Mouse (Mus musculus) stomach, embryonic 14.5 days (tissue): ENCODE measurements around the gene Kmt2d. TPM values are rescaled to one million over a fixed set of nuclear protein-coding genes. Genes with fewer than 3 reads are reported as not detected.

Source experiments
- ATAC-seq: fragments of 200-750 bp; cut with Nextera tagmentation; 2 replicates; pipeline ENCODE4 v1.8.0; 2017; ENCODE audit warnings: low read depth, moderate TSS enrichment; ENCODE audit not compliant: insufficient number of reproducible peaks, insufficient read depth, low FRiP score
- H3K27ac ChIP-seq: fragments of 300-500 bp; sonication (generic); 2 replicates; pipeline ENCODE4 v1.5.1; 2014; ENCODE audit warnings: mild to moderate bottlenecking, low read length, moderate library complexity, mixed read lengths
- H3K27me3 ChIP-seq: fragments of 300-500 bp; sonication (generic); 2 replicates; pipeline ENCODE4 v1.6.1; 2014; ENCODE audit warnings: low read length, control low read depth, mixed read lengths; ENCODE audit not compliant: control insufficient read depth, insufficient read depth
- H3K36me3 ChIP-seq: fragments of 300-500 bp; sonication (generic); 2 replicates; pipeline ENCODE4 v1.6.1; 2014; ENCODE audit warnings: mild to moderate bottlenecking, control low read depth, low read length, moderate library complexity, mixed read lengths; ENCODE audit not compliant: control insufficient read depth, insufficient read depth
- H3K4me1 ChIP-seq: fragments of 300-500 bp; sonication (generic); 2 replicates; pipeline ENCODE4 v1.6.1; 2014; ENCODE audit warnings: low read length, control low read depth, mixed read lengths; ENCODE audit not compliant: control insufficient read depth, insufficient read depth
- H3K4me2 ChIP-seq: fragments of 300-500 bp; sonication (generic); replicated peaks from 2 replicates; pipeline ENCODE4 v1.6.1; 2014; ENCODE audit warnings: low read depth, low read length, control low read depth
- H3K4me3 ChIP-seq: fragments of 300-500 bp; sonication (generic); 2 replicates; pipeline ENCODE4 v1.5.1; 2014; ENCODE audit warnings: low read depth, low read length, control low read depth
- H3K9ac ChIP-seq: fragments of 300-500 bp; sonication (generic); replicated peaks from 2 replicates; pipeline ENCODE4 v1.6.1; 2014; ENCODE audit warnings: low read depth, mild to moderate bottlenecking, control low read depth, low read length, moderate library complexity, mixed read lengths
- H3K9me3 ChIP-seq: fragments of 300-500 bp; sonication (generic); 2 replicates; pipeline ENCODE4 v1.6.1; 2016; ENCODE audit warnings: low read depth, low read length, control low read depth; ENCODE audit not compliant: control insufficient read depth
- WGBS: fragments of 180-500 bp; shearing (Covaris S2); extraction: QIAGEN DNeasy Blood & Tissue Kit; methylation state at CpG from one replicate; pipeline ENCODE4 v1.1.7; 2014; 5-methylcytosine and 5-hydroxymethylcytosine counted together
- polyA plus RNA-seq: library from polyadenylated mRNA; unstranded; fragments of >200 nt; fragmentation: Nextera tagmentation; extraction: Ambion mirVana; gene quantifications from 2 replicates; pipeline ENCODE4 v1.2.1, GENCODE M21; 2014

Gene Kmt2d
- polyA plus RNA-seq, 1 experiment from 2014 or later: 21.4 TPM

- Histone ChIP-seq H3K27ac (no peak overlapping the region), H3K4me2 (peak overlapping the region; percentile 83), H3K9me3 (no peaks in the 10 kb centered on the region), H3K4me3 (peak overlapping the region; percentile 40), H3K4me1 (peaks cover 24% of the 10 kb centered on the region; the same call in 1 of the 2 replicates), H3K9ac (no peak overlapping the region), H3K27me3 (peaks cover 80% of the 10 kb centered on the region), H3K36me3 (no peaks in the 10 kb centered on the region)
- ATAC-seq: 0 out of 2 replicates have a peak, but pooled peaks have one; percentile 9
- WGBS: 11% methylated on average over 27 of the region's 30 CpGs
Observed at GRCm38 (mm10) chr15:98806071-98806808, 64.8 kb downstream of the Kmt2d start.

GRCm38 (mm10) chr15:98805324-98806040, 65.5 kb downstream of the Kmt2d start:
- no peak for ATAC-seq
- WGBS: 1% methylated on average over 64 of the region's 64 CpGs

DNA sequence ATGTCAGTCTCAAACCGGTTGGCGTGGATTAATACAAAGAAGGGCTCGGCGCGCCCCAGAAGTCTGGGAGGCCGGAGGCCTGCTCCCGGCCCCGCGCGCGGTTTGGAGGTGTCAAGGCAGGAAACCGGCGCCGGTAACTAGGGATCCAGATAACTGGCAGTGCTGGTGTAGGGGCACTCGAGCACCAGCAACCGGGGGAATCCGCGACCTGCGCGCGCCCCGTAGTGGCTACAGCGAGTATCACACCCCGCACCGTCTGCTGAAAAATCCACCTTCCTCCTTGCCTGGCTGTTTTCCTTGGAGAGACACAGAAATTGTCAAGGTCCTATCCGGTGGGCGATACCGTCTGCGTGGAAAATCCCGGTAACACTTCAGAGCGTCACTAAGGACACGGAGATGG, 67.0 kb downstream of the Kmt2d start:
- Histone ChIP-seq H3K27me3 (peaks cover 74% of the 10 kb centered on the region), H3K9ac (no peak overlapping the region), H3K4me1 (peaks cover 24% of the 10 kb centered on the region; the same call in 1 of the 2 replicates), H3K27ac (no peak overlapping the region), H3K4me2 (peak overlapping the region; percentile 31), H3K9me3 (no peaks in the 10 kb centered on the region), H3K36me3 (no peaks in the 10 kb centered on the region), H3K4me3 (peak overlapping the region; percentile 12; the same call in 1 of the 2 replicates)
- WGBS: under 1% methylated on average over 32 of the region's 32 CpGs
- no peak for ATAC-seq

More at GRCm38 (mm10) chr15:98805324-98806040, 65.5 kb downstream of the Kmt2d start:
- peaks cover 24% of the 10 kb centered on the region; the same call in 1 of the 2 replicates for H3K4me1 ChIP-seq
- H3K9ac ChIP-seq: 0 out of 2 replicates have a peak overlapping the region, but pooled peaks have one; percentile 10
- H3K9me3 ChIP-seq: no peaks in the 10 kb centered on the region
- peaks cover 82% of the 10 kb centered on the region for H3K27me3 ChIP-seq
- H3K27ac ChIP-seq: no peak overlapping the region
- no peaks in the 10 kb centered on the region for H3K36me3 ChIP-seq
- peak overlapping the region; percentile 40 for H3K4me3 ChIP-seq
- H3K4me2 ChIP-seq: peak overlapping the region; percentile 83

GRCm38 (mm10) chr15:98802926-98803325, 68.1 kb downstream of the Kmt2d start:
- no peaks in the 10 kb centered on the region for H3K36me3 ChIP-seq
- H3K9me3 ChIP-seq: no peaks in the 10 kb centered on the region
- WGBS: 7% methylated on average over 8 of the region's 8 CpGs
- H3K4me2 ChIP-seq: no peak overlapping the region
- H3K9ac ChIP-seq: no peak overlapping the region
- ATAC-seq: no peak
- H3K27ac ChIP-seq: no peak overlapping the region
- no peak overlapping the region for H3K4me3 ChIP-seq
- peaks cover 74% of the 10 kb centered on the region for H3K27me3 ChIP-seq
- H3K4me1 ChIP-seq: peaks cover 20% of the 10 kb centered on the region; the same call in 1 of the 2 replicates

GRCm38 (mm10) chr15:98799396-98799795, 71.6 kb downstream of the Kmt2d start:
- no peak overlapping the region for H3K27ac ChIP-seq
- H3K4me1 ChIP-seq: peaks cover 5% of the 10 kb centered on the region; the same call in 1 of the 2 replicates
- peaks cover 69% of the 10 kb centered on the region for H3K27me3 ChIP-seq
- no peaks in the 10 kb centered on the region for H3K9me3 ChIP-seq
- 13% methylated on average over 12 of the region's 12 CpGs for WGBS
- H3K4me2 ChIP-seq: no peak overlapping the region
- H3K9ac ChIP-seq: no peak overlapping the region
- no peaks in the 10 kb centered on the region for H3K36me3 ChIP-seq
- no peak for ATAC-seq
- H3K4me3 ChIP-seq: no peak overlapping the region

DNA sequence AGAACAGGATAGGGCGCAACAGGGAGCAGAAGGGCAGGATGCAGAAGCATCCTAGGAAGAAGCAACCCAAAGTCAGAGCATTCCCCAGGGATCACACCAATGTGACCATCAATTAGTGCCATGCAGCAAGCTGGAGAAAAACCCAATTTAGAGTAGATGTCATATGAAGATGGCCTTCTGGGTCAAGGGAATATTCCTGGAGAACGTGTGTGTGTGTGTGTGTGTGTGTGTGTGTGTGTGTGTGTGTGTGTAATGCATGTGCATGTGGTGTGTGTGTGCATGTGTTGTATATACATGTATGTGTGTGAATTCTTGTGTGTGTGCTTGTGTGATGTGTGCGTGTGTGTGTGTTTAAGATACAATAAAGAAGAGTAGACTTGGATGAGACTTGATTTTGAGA, 72.1 kb downstream of the Kmt2d start:
- peaks cover 5% of the 10 kb centered on the region; the same call in 1 of the 2 replicates for H3K4me1 ChIP-seq
- H3K27ac ChIP-seq: no peak overlapping the region
- H3K27me3 ChIP-seq: peaks cover 69% of the 10 kb centered on the region
- no peak overlapping the region for H3K9ac ChIP-seq
- no peak overlapping the region for H3K4me3 ChIP-seq
- 55% methylated on average over 3 of the region's 3 CpGs for WGBS
- H3K9me3 ChIP-seq: no peaks in the 10 kb centered on the region
- H3K36me3 ChIP-seq: no peaks in the 10 kb centered on the region
- no peak overlapping the region for H3K4me2 ChIP-seq
- ATAC-seq: no peak

- Histone ChIP-seq H3K27me3 (peaks cover 68% of the 10 kb centered on the region), H3K36me3 (no peaks in the 10 kb centered on the region), H3K9me3 (no peaks in the 10 kb centered on the region), H3K4me3 (no peak overlapping the region), H3K9ac (no peak overlapping the region), H3K4me2 (no peak overlapping the region), H3K27ac (no peak overlapping the region), H3K4me1 (peaks cover 4% of the 10 kb centered on the region; the same call in 1 of the 2 replicates)
- ATAC-seq: no peak
- 4% methylated on average over 28 of the region's 28 CpGs for WGBS
Observed at GRCm38 (mm10) chr15:98797835-98798492, 73.0 kb downstream of the Kmt2d start.
